20 mouse cellular contexts compared by ENCODE assay signal in genomic region chr4:111284625-111285024, GRCm38 (mm10).
"Had no signal": no experiment of that assay in that cellular context is flagged by ENCODE, and none has a peak within 500 bp of the region (broad histone marks: within the 10 kb centered on the region; RNA-seq: fewer than 3 reads in every experiment).

No protein-coding gene starts in this region.

- H3K4me1 ChIP-seq: limb, embryonic 12.5 days; limb, embryonic 15.5 days; midbrain, embryonic 13.5 days; neural tube, embryonic 13.5 days had no signal

- H3K27me3 ChIP-seq: limb, embryonic 12.5 days; limb, embryonic 15.5 days; midbrain, embryonic 13.5 days; neural tube, embryonic 13.5 days had no signal

- H3K27ac ChIP-seq: limb, embryonic 12.5 days; limb, embryonic 15.5 days; liver, embryonic 14.5 days; macrophage; midbrain, embryonic 13.5 days; neural tube, embryonic 13.5 days had no signal

- H3K4me3 ChIP-seq: limb, embryonic 12.5 days; limb, embryonic 15.5 days; midbrain, embryonic 13.5 days; myocyte; neural tube, embryonic 13.5 days had no signal

- DNase-seq: kidney, adult 8-10 months; kidney, postnatal 14 days; kidney, postnatal 4 days; left cerebral cortex, postnatal 4 days; liver, postnatal 0 days; lung, embryonic 14.5 days; retina, postnatal 1 day; right cerebral cortex, postnatal 25 days; spleen, adult 18-20 months; thymus, adult 18-20 months; thymus, postnatal 36 days had no signal

- H3K9ac ChIP-seq: limb, embryonic 12.5 days; limb, embryonic 15.5 days; liver, embryonic 14.5 days; liver, postnatal 0 days; lung, embryonic 14.5 days; midbrain, embryonic 13.5 days; neural tube, embryonic 13.5 days had no signal

- H3K36me3 ChIP-seq: limb, embryonic 12.5 days; limb, embryonic 15.5 days; midbrain, embryonic 13.5 days; neural tube, embryonic 13.5 days had no signal

- H3K9me3 ChIP-seq: limb, embryonic 15.5 days; midbrain, embryonic 13.5 days; neural tube, embryonic 13.5 days had no signal

- ATAC-seq: liver, postnatal 0 days; lung, postnatal 0 days; midbrain, embryonic 13.5 days had no signal

- H3K4me2 ChIP-seq: limb, embryonic 12.5 days; limb, embryonic 15.5 days; liver, embryonic 11.5 days; lung, embryonic 14.5 days; midbrain, embryonic 13.5 days; neural tube, embryonic 13.5 days had no signal
